Mouse (Mus musculus) heart, adult 2 months (tissue): ENCODE results near the gene C1qc.

ENCODE experiments used
- CTCF ChIP-seq: fragments of 200-600 bp; IDR thresholded peaks from 2 replicates; pipeline ENCODE4 v1.8.1; 2022; ENCODE audit warnings: antibody characterized with exemption, mild to moderate bottlenecking, moderate library complexity
- POLR2A ChIP-seq: fragments of 200-500 bp; IDR thresholded peaks from 2 replicates; pipeline ENCODE4 v1.6.1; 2011; ENCODE audit warnings: mild to moderate bottlenecking, low read depth, low read length, control low read depth; ENCODE audit not compliant: insufficient read depth

DNA sequence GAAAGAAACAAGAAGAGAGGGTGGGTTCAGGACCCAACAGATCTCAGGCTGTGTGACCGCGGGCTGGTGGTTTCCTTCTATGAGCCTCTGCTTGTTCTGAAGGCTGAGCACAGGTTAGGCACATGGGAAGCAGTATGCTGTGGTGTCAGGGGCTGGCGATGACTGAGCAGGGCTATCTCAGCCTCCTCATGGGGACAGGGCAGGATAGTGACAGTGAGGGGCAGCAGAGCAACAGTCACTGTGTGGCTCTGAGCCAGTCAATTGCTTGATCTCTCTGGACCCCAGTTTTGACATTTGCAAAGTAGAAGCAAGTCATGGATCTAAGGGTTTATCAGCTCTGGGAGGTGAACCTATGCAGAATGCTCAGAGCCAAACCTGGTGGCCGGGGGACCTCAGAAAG is 1.8 kb downstream of the C1qc start:
- TF ChIP-seq CTCF = no peak
- no peak for TF ChIP-seq POLR2A
